Mouse (Mus musculus) small intestine, adult 2 months (tissue): ENCODE results near the gene Armc9.

Source experiments
- CTCF ChIP-seq: fragments of 200-500 bp; IDR thresholded peaks from 2 replicates; pipeline ENCODE4 v1.5.1; 2012; ENCODE audit warnings: low read depth, mild to moderate bottlenecking, control low read depth, inconsistent platforms, low read length, moderate library complexity, mixed read lengths; ENCODE audit not compliant: insufficient replicate concordance, insufficient read length; ENCODE audit errors: extremely low read depth
- POLR2A ChIP-seq: fragments of 200-500 bp; IDR thresholded peaks from 2 replicates; pipeline ENCODE4 v1.6.1; 2012; ENCODE audit warnings: low read depth, mild to moderate bottlenecking, control low read depth, inconsistent platforms, low read length, moderate library complexity

GRCm38 (mm10) chr1:86309270-86309833 lies 154.8 kb downstream of the Armc9 start:
- TF ChIP-seq CTCF (no peak), POLR2A (no peak)
